Mouse (Mus musculus): Measurements from ENCODE around the gene Tapbpl.
"Not testable (repeated sequence)": the region's sequence is repeated elsewhere in the genome, so short reads cannot be mapped to it uniquely, and the experiment has no call there.

The Tapbpl gene

DNA sequence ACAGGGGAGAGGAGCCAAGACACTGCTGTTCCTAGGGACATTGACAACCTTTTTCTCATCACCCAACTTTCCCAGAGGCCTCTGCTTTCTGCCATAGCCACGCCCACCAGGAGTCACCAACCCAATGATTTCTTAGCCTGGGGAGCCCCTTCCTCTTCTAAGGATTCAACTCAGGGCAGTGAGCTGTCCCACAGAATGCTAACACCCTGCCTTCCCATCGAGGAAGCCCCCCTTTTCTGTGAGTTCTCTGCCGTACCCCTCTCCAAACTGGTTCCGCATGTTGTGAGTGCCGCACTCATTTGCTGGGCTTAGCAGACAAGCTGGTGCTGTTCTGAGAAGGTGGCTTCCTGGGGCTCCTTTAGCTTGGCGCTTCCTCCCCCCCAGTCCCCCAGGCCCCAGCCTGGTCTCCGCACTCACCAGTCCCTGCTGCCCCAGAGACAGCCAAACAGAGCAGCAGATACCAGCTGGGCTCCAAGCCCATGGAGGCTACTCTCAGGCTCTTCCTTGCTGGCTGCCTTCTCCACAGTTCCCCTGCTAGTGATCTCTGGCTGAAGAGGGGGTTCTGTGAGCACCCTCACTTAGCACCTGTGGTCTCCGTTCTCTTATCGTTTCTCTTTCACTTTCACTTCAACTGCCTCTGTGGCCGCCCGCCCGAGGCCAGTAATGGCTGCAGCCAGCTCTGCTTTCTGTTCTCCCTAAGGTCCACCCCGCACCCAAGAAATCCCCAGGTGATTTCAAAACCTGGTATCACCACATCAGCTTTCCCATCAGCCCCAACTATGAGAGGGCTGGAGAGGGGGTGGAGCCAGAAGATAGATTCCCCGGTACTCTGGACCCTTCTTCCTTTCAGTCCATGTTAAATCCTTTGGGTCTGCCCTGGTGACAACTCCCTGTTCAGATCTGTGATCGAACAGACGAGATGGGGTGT is at the start of gene Tapbpl:
TSS of gene Tapbpl (minus strand) at position 744 of the 928 bp plus-strand sequence.
- DNase-seq (ENCODE audit: low spot score in 2 of 2) = peak; percentile 58 to 61

DNA sequence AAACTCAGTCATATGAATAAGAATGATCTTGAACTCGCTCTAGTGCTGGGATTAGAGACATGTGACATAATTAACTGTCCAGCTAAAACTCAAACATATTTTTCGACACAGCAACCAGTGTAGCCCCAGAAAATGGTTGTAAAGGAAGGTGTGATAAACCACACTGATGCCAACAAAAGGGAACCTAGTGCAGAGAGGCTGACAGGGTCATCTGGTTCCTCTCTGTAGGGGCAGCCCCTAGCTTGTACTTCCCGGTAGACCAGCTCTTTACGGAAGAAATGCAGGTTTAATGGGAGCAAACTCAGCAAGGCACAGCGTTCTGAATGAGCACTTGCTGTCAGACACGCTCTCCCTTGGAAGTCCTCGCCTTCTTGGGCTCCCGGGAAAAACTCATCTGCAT is 48.1 kb upstream of the Tapbpl start:
- no peak for DNase-seq (ENCODE audit: low spot score in 2 of 2)

DNA sequence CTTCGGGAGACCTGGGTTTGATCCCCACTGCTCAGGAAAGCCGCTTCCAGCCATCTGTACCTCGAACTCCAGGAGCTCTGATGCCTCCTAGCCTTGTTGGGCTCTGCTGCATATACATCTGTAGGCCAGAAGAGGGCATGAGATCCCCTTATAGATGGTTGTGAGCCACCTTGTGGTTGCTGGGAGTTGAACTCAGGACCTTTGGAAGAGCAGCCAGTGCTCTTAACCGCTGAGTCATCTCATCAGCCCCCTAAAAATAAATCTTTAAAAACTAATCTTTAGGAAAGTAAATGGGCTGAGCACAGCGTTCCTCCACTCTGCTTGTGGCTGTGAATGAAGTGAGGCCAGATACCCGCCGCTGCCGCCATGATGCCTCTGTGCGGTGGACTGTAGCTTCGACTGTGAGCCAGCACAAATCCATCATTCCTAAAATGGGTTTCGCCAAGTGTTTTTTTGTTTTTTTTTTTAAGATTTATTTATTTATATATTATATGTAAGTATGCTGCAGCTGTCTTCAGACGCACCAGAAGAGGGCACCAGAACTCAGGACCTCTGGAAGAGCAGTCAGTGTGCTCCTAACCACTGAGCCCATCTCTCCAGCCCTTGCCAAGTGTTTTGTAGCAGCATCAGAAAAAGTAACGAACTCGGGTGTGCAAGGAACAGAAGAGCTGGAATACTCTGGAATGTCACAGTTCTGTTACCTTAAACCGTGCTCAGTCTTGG is 43.3 kb upstream of the Tapbpl start:
- DNase-seq (ENCODE audit: low spot score in 2 of 2) = peak; percentile 42 to 59

DNA sequence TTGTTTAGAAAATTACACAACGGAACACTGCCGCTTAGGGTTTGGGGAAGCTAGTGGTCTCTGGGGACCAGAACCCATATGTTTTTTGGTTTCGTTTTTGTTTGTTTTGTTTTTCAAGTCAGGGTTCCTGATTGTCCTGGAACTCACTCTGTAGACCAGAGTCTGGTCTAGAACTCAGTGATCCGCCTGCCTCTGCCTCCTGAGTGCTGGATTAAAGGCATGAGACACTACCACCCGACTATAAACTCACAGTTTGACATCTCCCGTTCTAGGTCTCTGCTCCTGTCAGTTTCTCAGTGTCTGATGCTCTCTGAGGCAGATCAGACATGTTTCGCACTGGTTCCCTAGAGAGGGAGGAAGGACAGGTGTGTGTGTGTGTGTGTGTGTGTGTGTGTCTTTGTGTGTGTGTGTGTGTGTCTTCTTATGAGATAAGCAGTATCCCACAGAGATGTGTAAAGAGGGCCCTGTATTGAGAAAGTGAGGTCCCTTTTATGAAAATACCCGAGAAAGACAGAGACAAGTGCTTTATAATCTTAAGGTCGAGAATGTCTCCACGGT is 40.6 kb upstream of the Tapbpl start:
- no peak for DNase-seq (ENCODE audit: low spot score in 2 of 2)

DNA sequence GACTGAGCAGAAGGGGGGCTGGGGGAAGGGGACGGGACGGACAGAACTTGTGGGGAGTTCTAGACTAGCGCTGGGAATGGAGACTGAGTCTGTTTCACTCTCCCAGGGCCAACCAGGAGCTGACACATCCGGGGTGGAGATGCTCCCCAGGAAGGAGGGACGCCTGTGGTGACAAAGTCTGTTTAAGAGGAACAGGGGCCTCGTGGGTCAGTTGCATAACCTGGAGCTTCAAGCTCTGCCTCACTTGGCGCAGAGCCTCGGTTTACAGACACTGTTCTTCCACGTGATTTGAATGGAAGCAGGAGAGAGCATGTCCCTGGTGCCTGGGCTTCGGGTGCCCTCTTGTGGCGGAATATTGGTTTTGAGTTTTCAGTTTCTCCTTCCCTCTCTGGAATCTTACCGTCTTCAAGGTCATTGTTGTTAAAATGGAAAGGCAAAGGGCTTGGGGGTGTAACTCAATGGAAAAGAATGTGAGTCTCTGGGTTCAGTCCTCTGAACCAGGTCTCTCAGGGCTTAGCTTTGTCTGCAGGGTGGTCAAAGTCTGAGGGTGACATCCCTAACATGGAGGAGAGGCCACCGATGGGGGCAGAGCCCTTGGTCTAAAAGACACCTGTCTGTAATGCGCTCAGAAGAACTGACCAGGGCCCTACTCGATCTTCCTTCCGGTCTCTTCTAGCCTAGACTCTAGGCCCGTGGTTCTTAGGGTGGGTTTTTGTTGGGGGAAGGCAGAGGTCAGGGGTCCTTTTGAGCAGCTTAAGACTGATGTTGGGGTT is 40.0 kb upstream of the Tapbpl start:
- DNase-seq (ENCODE audit: low spot score in 2 of 2) = peak; percentile 93 to 94

DNA sequence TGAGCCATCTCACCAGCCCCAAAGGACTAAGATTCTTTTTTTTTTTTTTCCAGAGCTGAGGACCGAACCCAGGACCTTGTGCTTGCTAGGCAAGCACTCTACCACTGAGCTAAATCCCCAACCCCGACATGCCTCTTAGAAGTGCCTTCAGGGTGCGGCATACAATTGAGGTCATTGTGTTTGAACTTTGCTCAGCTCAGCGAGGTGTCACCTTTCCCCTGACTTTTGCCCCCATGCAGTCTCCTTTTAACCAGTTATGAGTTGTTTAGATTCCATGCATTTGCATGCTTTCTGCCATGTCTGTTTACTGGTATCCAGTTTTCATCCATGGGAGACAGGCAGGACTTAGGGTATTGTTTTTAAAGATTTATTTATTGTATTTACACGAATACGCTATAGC is 37.1 kb upstream of the Tapbpl start:
- no peak for DNase-seq (ENCODE audit: low spot score in 2 of 2)

DNA sequence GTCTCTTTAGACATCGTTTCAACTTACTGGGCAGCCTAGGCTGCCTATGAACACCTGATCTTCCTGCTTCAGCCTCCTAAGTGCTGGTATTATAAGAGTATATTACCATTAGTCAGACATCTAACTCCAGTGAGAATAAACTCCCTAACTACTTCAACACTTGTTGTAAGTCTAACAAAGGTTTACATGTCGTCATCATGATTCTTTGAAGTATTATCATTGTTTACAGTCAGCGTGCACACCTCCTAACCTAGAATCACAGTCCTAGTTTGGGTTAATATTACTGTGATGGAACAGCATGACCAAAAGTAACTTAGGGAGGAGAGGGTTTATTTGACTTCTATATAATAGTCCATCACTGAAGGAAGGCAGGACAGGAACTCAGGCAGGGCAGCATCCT is 35.8 kb upstream of the Tapbpl start:
- DNase-seq (ENCODE audit: low spot score in 2 of 2) = no peak

DNA sequence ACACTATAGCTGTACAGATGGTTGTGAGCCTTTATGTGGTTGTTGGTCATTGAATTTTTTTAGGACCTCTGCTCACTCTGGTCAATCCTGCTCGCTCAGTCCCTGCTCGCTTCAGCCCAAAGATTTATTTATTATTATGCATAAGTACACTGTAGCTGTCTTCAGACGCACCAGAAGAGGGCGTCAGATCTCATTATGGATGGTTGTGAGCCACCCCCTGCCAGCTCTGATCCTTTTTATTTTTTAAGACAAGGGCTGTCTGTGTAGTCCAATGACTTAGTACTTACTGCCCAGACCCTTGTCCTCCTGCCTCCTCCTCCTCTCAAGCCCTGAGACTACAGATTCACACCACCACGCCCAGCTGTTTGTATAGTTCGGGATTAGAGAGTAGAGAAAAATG is 34.9 kb upstream of the Tapbpl start:
- DNase-seq (ENCODE audit: low spot score in 2 of 2) = not testable (repeated sequence)

DNA sequence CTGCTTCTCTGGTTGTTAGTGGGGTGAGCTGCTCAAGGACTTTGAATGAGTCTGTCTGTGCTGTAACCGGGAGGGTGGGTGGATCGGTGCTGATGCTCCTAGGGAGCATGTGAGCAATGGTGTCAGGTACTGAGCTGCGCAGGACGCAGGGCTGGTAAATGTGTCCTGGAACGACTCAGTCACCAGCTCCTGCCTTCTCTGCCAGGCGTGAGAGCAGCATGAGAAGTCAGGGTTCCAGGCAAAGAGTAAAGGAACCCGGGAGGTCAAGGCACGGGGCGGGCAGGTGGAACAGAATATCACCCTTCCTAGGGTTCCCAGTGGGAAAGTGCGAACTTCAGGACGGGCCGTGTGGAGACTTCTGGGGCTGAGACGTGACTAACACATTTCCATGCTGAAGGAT is 34.4 kb upstream of the Tapbpl start:
- no peak for DNase-seq (ENCODE audit: low spot score in 2 of 2)

DNA sequence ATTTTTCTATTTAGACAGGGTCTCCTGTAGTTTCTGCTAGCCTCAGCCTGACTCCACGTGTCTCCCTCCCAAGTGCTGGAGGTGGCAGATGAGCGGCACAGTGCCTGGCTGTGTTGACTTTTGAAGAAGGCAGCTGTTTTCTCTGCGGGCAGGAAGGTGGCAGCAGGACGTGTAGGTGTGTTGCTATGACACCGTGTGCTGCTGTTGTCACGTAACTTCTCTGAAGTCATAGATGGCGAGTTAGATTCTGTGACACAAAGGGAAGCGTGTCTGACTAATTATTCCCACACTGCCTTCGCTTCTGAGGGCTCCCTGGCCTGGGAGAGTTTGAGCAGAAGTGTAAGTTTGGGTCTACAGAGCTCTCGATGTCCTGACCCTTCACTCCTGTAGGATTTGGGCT is 33.6 kb upstream of the Tapbpl start:
- DNase-seq (ENCODE audit: low spot score in 2 of 2) = peak in 1 of 2 experiments; percentile 51

DNA sequence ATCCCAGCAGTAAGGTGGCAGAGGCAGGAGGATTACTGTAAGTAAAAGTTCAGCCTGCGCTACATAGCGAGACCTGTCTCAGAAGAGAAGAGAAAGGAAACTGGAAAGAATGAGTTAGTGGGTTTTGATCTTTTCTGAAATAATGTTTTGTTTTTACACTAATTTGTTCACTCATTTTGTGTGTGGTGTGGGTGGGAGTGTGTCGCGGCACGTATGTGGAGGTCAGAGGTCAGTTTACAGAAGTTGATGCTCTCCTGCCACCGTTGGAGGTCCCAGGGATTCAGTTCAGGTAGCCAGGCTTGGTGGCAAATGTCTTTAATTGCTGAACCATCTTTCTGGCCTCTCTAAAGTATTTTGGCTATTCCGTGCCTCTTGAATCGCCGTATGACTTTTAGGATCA is 32.6 kb upstream of the Tapbpl start:
- DNase-seq (ENCODE audit: low spot score in 2 of 2) = no peak

DNA sequence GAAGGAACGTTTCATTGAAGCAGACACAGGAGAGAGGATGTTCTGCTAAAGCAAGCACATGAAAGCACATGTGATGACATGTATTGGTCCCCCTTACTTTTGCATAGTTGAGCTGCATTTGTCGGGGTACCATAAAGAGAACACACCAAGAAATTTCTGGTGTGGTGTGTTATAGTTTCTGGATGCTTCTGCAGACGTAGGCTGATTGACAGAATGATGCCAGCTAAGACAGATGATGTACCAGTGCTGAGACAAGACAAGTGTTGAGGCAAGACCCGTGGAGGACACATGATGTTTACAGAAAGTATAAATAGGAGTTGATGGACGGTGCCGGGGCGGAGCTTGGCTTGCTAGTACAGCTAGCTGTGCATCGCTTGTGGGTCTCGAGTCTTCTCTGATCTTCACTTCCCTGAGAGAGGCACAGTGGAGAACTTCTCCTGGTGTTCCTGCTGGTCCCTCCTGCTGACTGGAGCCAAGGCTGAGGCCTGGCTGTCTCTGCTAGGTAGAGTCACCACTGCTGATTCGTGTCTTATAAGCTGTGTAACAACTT is 28.4 kb upstream of the Tapbpl start:
- no peak for DNase-seq (ENCODE audit: low spot score in 2 of 2)

DNA sequence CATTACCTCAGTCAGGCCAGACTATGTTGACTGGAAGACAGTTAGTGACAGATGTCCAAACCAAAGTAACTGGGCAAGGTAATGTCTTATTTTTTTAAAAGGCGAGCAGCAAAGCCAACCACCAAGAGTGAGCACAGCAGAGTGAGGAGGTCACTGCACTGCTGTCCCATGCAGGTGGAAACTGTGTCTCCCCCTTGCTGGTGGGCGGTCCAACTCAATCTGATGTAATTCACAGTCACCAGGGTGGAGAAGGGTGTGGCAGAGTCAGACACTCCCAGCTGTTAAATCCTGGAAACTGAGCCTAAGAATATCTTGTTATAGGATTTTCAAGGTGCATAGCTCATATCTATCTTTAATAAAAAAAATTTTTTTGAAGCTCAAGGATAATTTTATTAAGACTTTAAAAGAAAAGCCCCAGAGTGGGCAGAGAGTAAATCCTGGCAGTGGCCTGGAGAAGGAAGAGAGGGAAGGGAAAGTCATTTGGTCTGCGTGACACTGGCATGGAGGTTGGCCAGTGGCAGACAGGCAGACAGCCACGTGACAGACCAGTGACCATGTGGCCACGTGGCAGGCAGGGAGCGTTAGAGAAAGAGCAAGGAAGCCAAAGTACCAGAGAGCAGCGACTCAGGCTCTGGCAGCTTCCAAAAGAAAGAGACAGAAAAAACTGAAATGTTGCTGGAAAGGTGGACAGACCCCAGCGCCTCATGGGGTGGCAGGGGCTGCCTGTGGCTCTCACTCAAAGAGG is 24.7 kb upstream of the Tapbpl start:
- DNase-seq (ENCODE audit: low spot score in 2 of 2) = peak; percentile 40 to 55

DNA sequence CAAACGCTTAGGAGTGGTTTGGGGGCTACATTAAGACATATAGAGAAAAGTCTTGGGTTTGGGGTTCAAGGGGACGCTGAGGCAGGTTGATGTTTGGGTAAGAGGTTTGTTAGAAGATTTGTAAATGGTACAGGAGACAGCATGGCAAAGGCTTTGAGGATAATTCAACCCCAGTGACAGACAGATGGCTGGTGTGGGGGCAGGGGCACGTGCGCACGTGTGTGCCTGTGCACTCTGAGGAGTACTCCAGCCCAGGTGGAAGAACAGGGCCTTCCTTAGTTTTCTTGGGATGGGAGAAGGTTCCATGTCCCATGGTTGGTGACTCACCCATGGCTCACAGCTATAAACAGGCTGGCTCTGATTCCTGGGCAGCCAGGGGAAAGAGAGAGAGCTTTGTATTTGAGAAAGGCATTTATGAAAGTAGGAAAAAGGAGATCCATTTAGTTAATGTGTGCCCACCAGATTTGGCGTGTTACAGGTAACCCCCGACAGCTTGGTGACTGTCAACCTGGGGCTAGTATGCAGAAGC is 23.9 kb upstream of the Tapbpl start:
- no peak for DNase-seq (ENCODE audit: low spot score in 2 of 2)

DNA sequence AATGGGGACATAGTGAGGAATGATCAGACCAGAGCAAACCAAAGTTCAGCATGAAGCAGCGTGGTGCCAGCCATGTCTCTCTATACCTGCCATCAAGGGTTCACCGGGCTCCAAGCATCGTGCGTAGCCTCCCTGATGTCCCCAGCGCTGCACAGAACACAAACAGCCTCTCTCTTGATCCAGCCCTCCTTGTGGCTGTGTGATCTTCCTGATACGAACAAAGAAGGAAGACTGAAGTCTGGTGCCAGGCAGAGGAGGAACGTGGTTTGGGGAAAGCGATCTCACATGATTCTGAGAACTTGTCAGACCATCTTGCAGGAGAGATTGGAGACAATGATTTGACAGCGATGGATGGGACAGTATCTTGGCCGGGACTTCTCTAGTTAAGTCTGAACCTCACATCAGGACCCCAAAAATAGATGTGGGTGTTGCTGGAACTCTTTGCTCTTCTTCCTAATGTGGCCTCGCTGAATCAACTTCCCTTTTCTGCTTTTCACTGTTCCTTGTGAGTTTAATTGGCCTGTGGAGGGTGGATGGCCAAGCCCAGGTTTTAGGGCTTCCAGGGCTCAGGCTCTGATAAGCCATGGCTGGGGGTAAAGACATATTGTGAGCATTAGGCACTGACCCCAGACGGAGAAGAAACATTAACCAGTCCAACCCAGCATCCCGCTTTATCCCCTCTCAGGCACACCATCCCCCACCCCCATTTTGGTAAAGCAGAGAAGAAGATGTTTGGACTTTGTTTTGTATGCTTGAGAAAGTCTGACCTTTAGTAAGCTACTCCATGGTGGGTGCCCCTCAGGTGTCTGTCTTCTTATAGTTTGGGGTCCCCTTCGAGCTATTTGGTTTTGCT is 22.4 kb upstream of the Tapbpl start:
- no peak for DNase-seq (ENCODE audit: low spot score in 2 of 2)

DNA sequence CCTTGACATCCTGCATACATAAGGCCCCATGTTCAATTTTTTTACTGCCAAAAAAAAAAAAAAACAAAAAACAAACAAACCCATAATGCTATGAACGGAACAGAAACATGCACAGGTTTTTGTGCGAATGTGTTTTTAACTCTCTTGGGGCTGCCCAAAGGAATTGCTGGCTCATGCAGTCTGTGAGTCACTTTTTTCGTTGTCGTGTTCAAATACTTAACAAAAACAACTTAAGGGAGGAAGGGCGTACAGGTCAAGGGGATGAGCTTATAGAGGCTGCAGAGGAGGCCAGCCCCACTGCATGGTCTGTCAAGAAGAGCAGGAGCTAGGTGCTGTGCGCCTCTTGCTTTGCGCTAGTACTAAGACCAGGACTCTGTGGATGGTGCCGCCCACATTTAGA is 21.1 kb upstream of the Tapbpl start:
- no peak for DNase-seq (ENCODE audit: low spot score in 2 of 2)

DNA sequence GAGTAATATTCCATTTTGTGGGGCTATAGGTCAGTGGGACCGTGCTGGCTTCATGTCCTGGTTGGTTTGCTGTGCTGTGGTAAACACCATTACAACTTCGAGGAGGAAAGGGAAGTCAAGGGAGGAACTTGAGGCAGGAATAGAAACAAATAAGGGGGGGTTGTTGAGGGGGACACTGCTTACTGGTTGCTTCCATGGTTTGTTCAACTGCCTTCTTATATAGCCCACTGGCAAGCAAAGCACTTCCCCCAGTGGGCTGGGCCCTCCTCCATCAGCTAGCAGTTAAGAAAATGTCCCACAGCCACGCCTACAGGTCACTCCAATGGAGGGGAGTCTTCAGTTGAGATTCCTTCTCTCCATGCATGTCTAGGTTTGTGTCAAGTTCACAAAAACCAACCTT is 20.6 kb upstream of the Tapbpl start:
- DNase-seq (ENCODE audit: low spot score in 2 of 2) = no peak

DNA sequence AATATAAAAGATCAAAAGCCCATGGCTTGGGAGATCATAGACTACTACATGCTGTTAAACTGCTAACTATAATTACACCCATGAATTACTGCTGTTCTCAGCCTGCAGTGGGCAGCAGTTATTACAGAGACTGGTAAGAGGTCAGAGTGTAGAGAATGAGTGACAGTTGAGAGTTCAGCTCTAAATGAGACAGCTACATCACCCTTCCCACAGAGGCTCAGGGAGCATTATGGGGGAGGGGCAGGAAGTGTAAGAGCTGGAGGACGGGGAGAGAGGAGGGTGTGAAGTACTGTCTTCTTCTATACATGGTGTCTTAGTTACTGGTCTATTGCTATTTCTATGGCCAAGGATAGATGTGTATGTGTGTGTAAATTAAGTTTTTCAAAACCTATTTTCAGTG is 12.9 kb upstream of the Tapbpl start:
- DNase-seq (ENCODE audit: low spot score in 2 of 2) = no peak

DNA sequence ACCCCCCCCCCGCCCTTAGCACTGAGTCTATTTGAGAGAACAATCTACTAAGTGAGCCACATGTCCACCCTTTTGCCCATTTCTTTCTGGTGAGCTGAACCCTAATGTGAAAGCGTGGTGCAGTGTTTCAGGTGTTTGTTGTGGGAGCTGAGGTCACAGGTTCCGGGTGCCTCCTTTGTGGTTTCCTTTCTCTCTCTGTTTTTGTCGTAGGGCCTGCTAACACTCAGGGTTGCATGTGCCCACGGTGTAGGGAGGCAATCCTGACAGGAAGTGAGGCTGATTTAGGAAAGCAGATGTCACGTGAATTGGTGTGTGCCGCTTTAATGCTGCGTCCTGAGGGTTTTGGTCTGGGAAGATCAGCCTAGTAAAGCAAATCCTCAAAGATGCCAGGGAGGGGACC is 9.9 kb upstream of the Tapbpl start:
- no peak for DNase-seq (ENCODE audit: low spot score in 2 of 2)

DNA sequence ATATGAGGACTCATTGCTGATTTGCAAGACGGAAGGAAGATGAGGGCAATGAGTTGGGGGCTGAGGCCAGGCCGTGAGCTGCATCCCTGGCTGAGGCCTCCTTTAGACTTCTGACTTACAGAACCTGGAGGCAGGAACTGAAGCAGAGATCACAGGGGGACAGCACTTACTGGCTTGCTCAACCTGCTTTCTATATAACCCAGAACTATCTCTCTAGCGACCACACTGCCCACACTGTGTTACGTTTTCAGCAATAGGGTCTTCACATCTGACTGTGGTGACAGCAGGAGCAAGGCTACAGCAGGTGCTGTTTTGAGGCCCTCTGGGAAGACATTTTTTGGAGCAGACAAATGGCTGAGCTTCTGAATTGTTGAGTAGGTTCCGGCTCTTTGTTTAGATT is 9.0 kb upstream of the Tapbpl start:
- no peak for DNase-seq (ENCODE audit: low spot score in 2 of 2)
